Comparison of ENCODE assay signal across 20 mouse cellular contexts in genomic region chr4:83919041-83919440, GRCm38 (mm10).
A peak's percentile ranks its signal among the peaks of the same experiment; 100 is the strongest.
DNase-seq lines count a peak whose midpoint lies in the region; ATAC-seq and TF ChIP-seq lines count a peak whose summit lies in the region.
"Had no signal": no experiment of that assay in that cellular context is flagged by ENCODE, and none has a peak within 500 bp of the region (broad histone marks: within the 10 kb centered on the region; RNA-seq: fewer than 3 reads in every experiment).

No protein-coding gene starts in this region.

- no peaks in the 10 kb centered on the region for H3K36me3 ChIP-seq in intestine, postnatal 0 days (ENCODE audit: control insufficient read depth, insufficient read depth)
- H3K36me3 ChIP-seq in intestine, embryonic 15.5 days = no peaks in the 10 kb centered on the region
- H3K36me3 ChIP-seq in lung, embryonic 14.5 days (ENCODE audit: insufficient read depth) = no peaks in the 10 kb centered on the region
- H3K36me3 ChIP-seq: embryonic facial prominence, embryonic 12.5 days; forebrain, embryonic 12.5 days; heart, embryonic 12.5 days; hindbrain, embryonic 12.5 days; kidney, embryonic 15.5 days; limb, embryonic 13.5 days; liver, embryonic 12.5 days had no signal

- WGBS in intestine, postnatal 0 days = 79% methylated on average over 1 of the region's 1 CpGs
- 58% methylated on average over 1 of the region's 1 CpGs for WGBS in intestine, embryonic 15.5 days
- WGBS in lung, embryonic 14.5 days = 42% methylated on average over 1 of the region's 1 CpGs
- 58% methylated on average over 1 of the region's 1 CpGs for WGBS in lung, adult 2 months

- H3K4me3 ChIP-seq in intestine, postnatal 0 days (ENCODE audit: low read depth, low read length) = no peak overlapping the region
- no peak overlapping the region for H3K4me3 ChIP-seq in intestine, embryonic 15.5 days (replicated peaks)
- no peak overlapping the region for H3K4me3 ChIP-seq in lung, embryonic 14.5 days (ENCODE audit: low read depth, low read length)
- H3K4me3 ChIP-seq in lung, adult 2 months (replicated peaks; ENCODE audit: extremely low read depth, low read depth, low read length) = no peak overlapping the region
- H3K4me3 ChIP-seq in cortical plate, adult 2 months (ENCODE audit: insufficient read depth, low read length) = no peak overlapping the region
- H3K4me3 ChIP-seq: embryonic facial prominence, embryonic 12.5 days; forebrain, embryonic 12.5 days; heart, embryonic 12.5 days; hindbrain, embryonic 12.5 days; kidney, embryonic 15.5 days; limb, embryonic 13.5 days; liver, embryonic 12.5 days had no signal

- ATAC-seq in intestine, postnatal 0 days = no peak
- ATAC-seq in intestine, embryonic 15.5 days = no peak
- ATAC-seq in lung, embryonic 14.5 days (ENCODE audit: insufficient read depth) = no peak
- ATAC-seq: inflammation-experienced regulatory T-cells, adult 6 months; liver, embryonic 12.5 days had no signal

- H3K4me2 ChIP-seq in intestine, postnatal 0 days (replicated peaks; ENCODE audit: low read depth) = no peak overlapping the region
- no peak overlapping the region for H3K4me2 ChIP-seq in intestine, embryonic 15.5 days (replicated peaks)
- no peak overlapping the region for H3K4me2 ChIP-seq in lung, embryonic 14.5 days
- H3K4me2 ChIP-seq: embryonic facial prominence, embryonic 12.5 days; forebrain, embryonic 12.5 days; heart, embryonic 12.5 days; hindbrain, embryonic 12.5 days; kidney, embryonic 15.5 days; limb, embryonic 13.5 days; liver, embryonic 12.5 days; midbrain, embryonic 11.5 days had no signal

- no peak for TF ChIP-seq POLR2A in lung, adult 2 months (IDR thresholded peaks at IDR 0.05; ENCODE audit: borderline replicate concordance, extremely low read depth, low read depth, low read length)
- no peak for TF ChIP-seq POLR2A in cortical plate, adult 2 months (IDR thresholded peaks at IDR 0.05; ENCODE audit: extremely low read depth, insufficient read depth, low read length)

- no peaks in the 10 kb centered on the region for H3K4me1 ChIP-seq in intestine, postnatal 0 days (replicated peaks; ENCODE audit: control insufficient read depth, insufficient read depth, low read length)
- no peaks in the 10 kb centered on the region for H3K4me1 ChIP-seq in intestine, embryonic 15.5 days (replicated peaks)
- H3K4me1 ChIP-seq in lung, embryonic 14.5 days (ENCODE audit: insufficient read depth) = no peaks in the 10 kb centered on the region
- no peaks in the 10 kb centered on the region for H3K4me1 ChIP-seq in lung, adult 2 months (ENCODE audit: control insufficient read depth, insufficient read depth, low read length)
- H3K4me1 ChIP-seq in cortical plate, adult 2 months (ENCODE audit: control insufficient read depth, insufficient read depth, low read length) = no peaks in the 10 kb centered on the region
- H3K4me1 ChIP-seq: embryonic facial prominence, embryonic 12.5 days; forebrain, embryonic 12.5 days; heart, embryonic 12.5 days; hindbrain, embryonic 12.5 days; liver, embryonic 12.5 days had no signal

- no peaks in the 10 kb centered on the region for H3K9me3 ChIP-seq in intestine, postnatal 0 days (ENCODE audit: control insufficient read depth)
- no peaks in the 10 kb centered on the region for H3K9me3 ChIP-seq in intestine, embryonic 15.5 days
- no peaks in the 10 kb centered on the region for H3K9me3 ChIP-seq in lung, embryonic 14.5 days (ENCODE audit: low read depth, low read length)
- H3K9me3 ChIP-seq: embryonic facial prominence, embryonic 12.5 days; forebrain, embryonic 12.5 days; heart, embryonic 12.5 days; kidney, embryonic 15.5 days; liver, embryonic 12.5 days had no signal

- H3K27me3 ChIP-seq in intestine, postnatal 0 days (replicated peaks; ENCODE audit: control insufficient read depth, insufficient read depth, low read length) = no peaks in the 10 kb centered on the region
- H3K27me3 ChIP-seq in intestine, embryonic 15.5 days (replicated peaks) = no peaks in the 10 kb centered on the region
- no peaks in the 10 kb centered on the region for H3K27me3 ChIP-seq in lung, embryonic 14.5 days (ENCODE audit: insufficient read depth, low read length)
- H3K27me3 ChIP-seq: embryonic facial prominence, embryonic 12.5 days; forebrain, embryonic 12.5 days; heart, embryonic 12.5 days; hindbrain, embryonic 12.5 days; kidney, embryonic 15.5 days; limb, embryonic 13.5 days; liver, embryonic 12.5 days had no signal

- peak; percentile 52 for TF ChIP-seq CTCF in intestine, postnatal 0 days (IDR thresholded peaks at IDR 0.05; ENCODE audit: low read depth)
- TF ChIP-seq CTCF in lung, embryonic 14.5 days (IDR thresholded peaks at IDR 0.05; ENCODE audit: low read depth) = peak; percentile 35
- TF ChIP-seq CTCF in lung, adult 2 months (IDR thresholded peaks at IDR 0.05; ENCODE audit: insufficient read depth, low read length) = no peak
- peak; percentile 15; the same call in 1 of the 2 replicates for TF ChIP-seq CTCF in cortical plate, adult 2 months (IDR thresholded peaks at IDR 0.05; ENCODE audit: extremely low read depth, insufficient read depth, low read length)

- no peak overlapping the region for H3K9ac ChIP-seq in intestine, postnatal 0 days (ENCODE audit: low read depth, low read length)
- H3K9ac ChIP-seq in intestine, embryonic 15.5 days = no peak overlapping the region
- H3K9ac ChIP-seq in lung, embryonic 14.5 days = no peak overlapping the region
- H3K9ac ChIP-seq: embryonic facial prominence, embryonic 12.5 days; forebrain, embryonic 12.5 days; heart, embryonic 12.5 days; hindbrain, embryonic 12.5 days; kidney, embryonic 15.5 days; limb, embryonic 13.5 days; liver, embryonic 12.5 days had no signal

- DNase-seq in lung, embryonic 14.5 days = peak; percentile 18
- DNase-seq in lung, adult 2 months = no peak
- peak; percentile 52 for DNase-seq in NIH3T3 (ENCODE audit: low read depth)
- DNase-seq in layer of hippocampus, adult 9-11 months = no peak
- DNase-seq: adrenal gland, postnatal 36 days; cerebellum, adult 11 months; cerebellum, postnatal 10 days; kidney, postnatal 4 days had no signal

- no peak overlapping the region for H3K27ac ChIP-seq in intestine, postnatal 0 days (ENCODE audit: low read depth, low read length)
- no peak overlapping the region for H3K27ac ChIP-seq in intestine, embryonic 15.5 days
- no peak overlapping the region for H3K27ac ChIP-seq in lung, embryonic 14.5 days (ENCODE audit: low read depth)
- no peak overlapping the region for H3K27ac ChIP-seq in cortical plate, adult 2 months (ENCODE audit: insufficient read depth, low read length)
- H3K27ac ChIP-seq: embryonic facial prominence, embryonic 12.5 days; forebrain, embryonic 12.5 days; hindbrain, embryonic 12.5 days; kidney, embryonic 15.5 days; limb, embryonic 13.5 days; liver, embryonic 12.5 days had no signal

Comparison
In these comparisons a context has a peak if more than half of its experiments do, and no peak if none do; other contexts are left out.
1. DNase-seq: peak in lung, embryonic 14.5 days (single experiment) and NIH3T3 (single experiment); none in lung, adult 2 months (single experiment) and layer of hippocampus, adult 9-11 months (single experiment).